Mouse (Mus musculus): ENCODE data around the gene Ccdc177. TPM values are rescaled to one million over a fixed set of nuclear protein-coding genes. Genes with fewer than 3 reads are reported as not detected.

Ccdc177 gene
- polyA plus RNA-seq, 1 experiment = not detected

DNA sequence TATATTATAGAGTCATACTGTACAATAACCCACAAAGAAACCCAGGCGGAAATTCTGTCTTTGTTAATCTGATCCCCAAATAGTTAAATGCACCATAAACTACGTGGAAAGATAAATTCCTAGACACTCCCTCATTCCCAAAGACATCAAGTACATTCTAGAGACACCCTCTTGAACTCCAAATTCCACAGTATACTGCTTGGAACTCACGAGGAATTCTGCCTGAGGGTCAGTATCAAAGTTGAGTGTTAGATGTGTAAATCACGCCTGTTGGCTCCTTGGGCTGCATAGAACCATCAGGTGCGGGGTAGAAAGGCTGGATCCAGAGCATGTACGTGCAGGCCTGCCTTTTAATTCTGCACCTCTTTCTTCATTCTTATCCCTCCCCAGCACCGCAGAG lies 14.3 kb upstream of the Ccdc177 start:
- no peak for DNase-seq
- H3K36me3 ChIP-seq (ENCODE audit: control insufficient read depth, insufficient read depth, low read length) = no peaks in the 10 kb centered on the region
- no peak overlapping the region for H3K27ac ChIP-seq (ENCODE audit: insufficient read depth, low read depth, low read length)
- 51% methylated on average over 7 of the region's 7 CpGs for WGBS
- TF ChIP-seq POLR2A (IDR thresholded peaks at IDR 0.05; ENCODE audit: low read depth, low read length) (no peak), CTCF (conservative IDR thresholded peaks at IDR 0.05; ENCODE audit: insufficient read depth, insufficient read length, low read depth, low read length) (no peak)
- H3K4me3 ChIP-seq (ENCODE audit: insufficient read depth, low read depth, low read length) = no peak overlapping the region
- H3K4me1 ChIP-seq (ENCODE audit: control insufficient read depth, insufficient read depth, low read length) = no peaks in the 10 kb centered on the region
- H3K27me3 ChIP-seq (replicated peaks; ENCODE audit: control insufficient read depth, insufficient read depth, low read length) = no peaks in the 10 kb centered on the region

DNA sequence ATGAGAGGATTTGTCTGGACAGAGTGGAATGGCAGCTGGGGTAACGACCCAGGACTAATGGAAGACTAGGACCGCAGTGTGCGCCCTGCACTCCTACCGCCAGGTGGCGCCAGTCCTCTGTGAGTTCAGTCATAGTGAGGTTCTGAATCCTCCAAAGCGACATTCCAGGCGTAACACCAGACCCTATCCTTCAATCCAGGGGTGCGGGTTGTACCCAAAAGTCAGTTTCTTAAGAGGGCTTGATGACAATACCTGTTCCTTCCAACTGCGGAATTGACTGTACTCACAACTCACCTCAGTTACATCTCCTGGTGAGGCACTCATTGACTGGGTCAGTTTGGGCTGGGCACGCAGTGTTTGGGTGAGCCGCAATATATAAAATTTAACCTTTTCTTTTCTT lies 9.2 kb upstream of the Ccdc177 start:
- no peak overlapping the region for H3K4me3 ChIP-seq (ENCODE audit: insufficient read depth, low read depth, low read length)
- no peak overlapping the region for H3K27ac ChIP-seq (ENCODE audit: insufficient read depth, low read depth, low read length)
- H3K4me1 ChIP-seq (ENCODE audit: control insufficient read depth, insufficient read depth, low read length) = no peaks in the 10 kb centered on the region
- TF ChIP-seq POLR2A (IDR thresholded peaks at IDR 0.05; ENCODE audit: low read depth, low read length) = no peak
- TF ChIP-seq CTCF (conservative IDR thresholded peaks at IDR 0.05; ENCODE audit: insufficient read depth, insufficient read length, low read depth, low read length) = peak; percentile 98; the same call in 1 of the 2 replicates
- 15% methylated on average over 11 of the region's 11 CpGs for WGBS
- H3K27me3 ChIP-seq (replicated peaks; ENCODE audit: control insufficient read depth, insufficient read depth, low read length) = no peaks in the 10 kb centered on the region
- peak; percentile 82 for DNase-seq
- H3K36me3 ChIP-seq (ENCODE audit: control insufficient read depth, insufficient read depth, low read length) = no peaks in the 10 kb centered on the region

GRCm38 (mm10) chr12:80764116-80764515 lies 3.6 kb upstream of the Ccdc177 start:
- TF ChIP-seq POLR2A (IDR thresholded peaks at IDR 0.05; ENCODE audit: low read depth, low read length) = no peak
- no peak for TF ChIP-seq CTCF (conservative IDR thresholded peaks at IDR 0.05; ENCODE audit: insufficient read depth, insufficient read length, low read depth, low read length)
- H3K4me3 ChIP-seq (ENCODE audit: insufficient read depth, low read depth, low read length) = no peak overlapping the region
- no peak overlapping the region for H3K27ac ChIP-seq (ENCODE audit: insufficient read depth, low read depth, low read length)
- no peaks in the 10 kb centered on the region for H3K36me3 ChIP-seq (ENCODE audit: control insufficient read depth, insufficient read depth, low read length)
- peaks cover 3% of the 10 kb centered on the region; the same call in 1 of the 2 replicates for H3K27me3 ChIP-seq (replicated peaks; ENCODE audit: control insufficient read depth, insufficient read depth, low read length)
- 62% methylated on average over 4 of the region's 4 CpGs for WGBS
- no peaks in the 10 kb centered on the region for H3K4me1 ChIP-seq (ENCODE audit: control insufficient read depth, insufficient read depth, low read length)
- DNase-seq = peak; percentile 24

GRCm38 (mm10) chr12:80762982-80763381 lies 2.5 kb upstream of the Ccdc177 start:
- DNase-seq = no peak
- H3K27ac ChIP-seq (ENCODE audit: insufficient read depth, low read depth, low read length) = no peak overlapping the region
- TF ChIP-seq CTCF (conservative IDR thresholded peaks at IDR 0.05; ENCODE audit: insufficient read depth, insufficient read length, low read depth, low read length) (no peak), POLR2A (IDR thresholded peaks at IDR 0.05; ENCODE audit: low read depth, low read length) (no peak)
- WGBS = 78% methylated on average over 5 of the region's 5 CpGs
- no peaks in the 10 kb centered on the region for H3K36me3 ChIP-seq (ENCODE audit: control insufficient read depth, insufficient read depth, low read length)
- H3K4me3 ChIP-seq (ENCODE audit: insufficient read depth, low read depth, low read length) = no peak overlapping the region
- H3K27me3 ChIP-seq (replicated peaks; ENCODE audit: control insufficient read depth, insufficient read depth, low read length) = peaks cover 6% of the 10 kb centered on the region; the same call in 1 of the 2 replicates
- H3K4me1 ChIP-seq (ENCODE audit: control insufficient read depth, insufficient read depth, low read length) = no peaks in the 10 kb centered on the region

DNA sequence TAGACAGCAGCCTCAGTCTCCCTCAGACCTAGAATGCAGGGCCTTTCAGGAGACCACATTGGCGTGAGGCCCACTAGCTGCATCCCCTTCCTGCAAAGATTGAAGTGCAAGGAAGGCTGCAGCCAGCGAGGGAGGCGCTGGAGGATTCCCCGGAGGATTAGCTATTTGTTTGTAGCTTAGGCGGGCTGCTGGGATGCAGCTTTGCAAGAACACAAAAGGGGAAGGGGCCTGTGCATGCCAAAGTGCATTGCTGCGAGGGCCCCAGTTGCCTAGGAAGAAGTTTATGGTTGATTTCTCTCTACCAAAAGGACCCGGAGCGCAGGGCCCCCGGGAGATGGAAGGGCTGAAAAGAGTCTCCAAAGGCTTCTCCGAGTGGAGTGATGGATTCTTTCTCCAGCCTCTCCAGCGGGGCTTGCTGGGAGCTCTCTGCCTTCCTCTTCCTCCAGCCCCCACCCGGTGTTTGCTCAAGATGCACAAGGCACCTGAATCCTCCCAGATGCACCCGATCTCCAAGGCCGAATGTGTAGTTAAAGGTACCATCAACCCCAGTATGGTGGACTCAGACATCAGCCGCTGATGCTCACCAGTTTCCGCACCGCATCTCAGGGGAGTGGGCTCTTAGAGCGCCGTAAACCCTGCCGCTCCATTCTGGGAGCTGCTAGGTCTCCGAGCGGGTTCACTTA lies 633 bp downstream of the Ccdc177 start:
- TF ChIP-seq POLR2A (IDR thresholded peaks at IDR 0.05; ENCODE audit: low read depth, low read length) = no peak
- TF ChIP-seq CTCF (conservative IDR thresholded peaks at IDR 0.05; ENCODE audit: insufficient read depth, insufficient read length, low read depth, low read length) = no peak
- H3K36me3 ChIP-seq (ENCODE audit: control insufficient read depth, insufficient read depth, low read length) = no peaks in the 10 kb centered on the region
- WGBS = 6% methylated on average over 22 of the region's 22 CpGs
- H3K27ac ChIP-seq (ENCODE audit: insufficient read depth, low read depth, low read length) = no peak overlapping the region
- no peaks in the 10 kb centered on the region for H3K4me1 ChIP-seq (ENCODE audit: control insufficient read depth, insufficient read depth, low read length)
- peak overlapping the region; percentile 0; the same call in 1 of the 2 replicates for H3K4me3 ChIP-seq (ENCODE audit: insufficient read depth, low read depth, low read length)
- no peak for DNase-seq
- peaks cover 6% of the 10 kb centered on the region; the same call in 1 of the 2 replicates for H3K27me3 ChIP-seq (replicated peaks; ENCODE audit: control insufficient read depth, insufficient read depth, low read length)

DNA sequence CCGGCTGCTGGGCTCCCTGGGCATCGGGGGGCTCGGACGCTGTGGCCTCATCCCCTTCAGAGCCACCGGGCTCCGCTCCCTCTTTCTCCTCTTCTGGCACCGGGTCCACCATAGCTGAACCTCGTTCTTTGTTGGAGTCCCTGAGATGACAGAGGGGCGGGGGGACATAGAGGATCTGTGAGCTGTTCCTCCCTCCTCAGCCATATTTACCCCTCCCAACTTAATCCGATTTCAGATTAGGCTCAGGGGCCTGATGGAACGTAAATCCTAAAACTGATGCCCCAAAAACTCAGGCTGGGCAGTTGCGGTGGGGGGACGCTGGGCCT lies 1.1 kb downstream of the Ccdc177 start:
- no peaks in the 10 kb centered on the region for H3K4me1 ChIP-seq (ENCODE audit: control insufficient read depth, insufficient read depth, low read length)
- WGBS = 12% methylated on average over 13 of the region's 13 CpGs
- H3K4me3 ChIP-seq (ENCODE audit: insufficient read depth, low read depth, low read length) = no peak overlapping the region
- peaks cover 6% of the 10 kb centered on the region; the same call in 1 of the 2 replicates for H3K27me3 ChIP-seq (replicated peaks; ENCODE audit: control insufficient read depth, insufficient read depth, low read length)
- no peaks in the 10 kb centered on the region for H3K36me3 ChIP-seq (ENCODE audit: control insufficient read depth, insufficient read depth, low read length)
- no peak overlapping the region for H3K27ac ChIP-seq (ENCODE audit: insufficient read depth, low read depth, low read length)
- no peak for TF ChIP-seq POLR2A (IDR thresholded peaks at IDR 0.05; ENCODE audit: low read depth, low read length)
- no peak for TF ChIP-seq CTCF (conservative IDR thresholded peaks at IDR 0.05; ENCODE audit: insufficient read depth, insufficient read length, low read depth, low read length)
- DNase-seq = no peak

DNA sequence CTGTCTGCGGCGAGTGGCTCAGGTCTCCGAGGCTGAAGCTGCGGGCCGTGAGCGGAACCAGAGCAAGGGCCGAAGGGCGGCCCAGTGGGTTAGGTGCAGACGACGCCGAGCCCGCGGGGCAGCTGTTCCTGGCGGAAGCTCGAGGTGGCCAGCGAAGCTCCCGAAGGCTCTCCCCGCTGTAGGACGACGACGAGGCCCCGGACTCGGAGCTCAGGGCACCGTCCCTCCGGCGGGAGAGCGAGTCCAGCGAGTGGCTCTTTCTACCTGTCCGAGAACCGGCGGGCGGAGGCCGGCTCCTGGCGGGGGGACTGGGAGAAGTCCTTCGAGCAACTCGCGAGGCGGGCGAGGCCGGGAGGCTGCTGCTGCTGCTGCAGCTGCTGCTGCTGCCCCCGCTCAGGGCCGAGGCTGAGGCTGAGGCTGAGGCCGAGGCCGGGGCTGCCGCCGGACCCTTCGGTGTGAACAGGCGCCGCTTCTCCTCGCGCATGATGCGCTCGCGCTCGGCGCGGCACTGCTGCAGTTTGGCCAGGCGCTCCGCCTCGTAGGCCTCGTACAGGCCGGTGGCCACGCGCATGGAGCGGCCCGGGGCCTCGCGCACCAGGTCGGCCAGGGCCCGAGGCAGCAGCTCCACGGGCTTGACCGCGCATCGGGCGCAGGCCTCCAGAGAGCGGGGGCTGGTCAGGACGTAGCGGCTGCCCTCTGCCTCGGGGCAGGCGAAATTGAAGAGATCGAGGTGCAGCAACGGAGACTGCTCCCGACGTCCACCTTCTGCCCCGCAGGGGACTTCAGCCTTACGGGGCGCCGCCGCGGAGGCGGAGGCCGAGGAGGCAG lies 1.7 kb downstream of the Ccdc177 start:
- TF ChIP-seq POLR2A (IDR thresholded peaks at IDR 0.05; ENCODE audit: low read depth, low read length) = no peak
- TF ChIP-seq CTCF (conservative IDR thresholded peaks at IDR 0.05; ENCODE audit: insufficient read depth, insufficient read length, low read depth, low read length) = no peak
- 2% methylated on average over 92 of the region's 92 CpGs for WGBS
- no peak overlapping the region for H3K27ac ChIP-seq (ENCODE audit: insufficient read depth, low read depth, low read length)
- DNase-seq = peak; percentile 13
- H3K4me1 ChIP-seq (ENCODE audit: control insufficient read depth, insufficient read depth, low read length) = no peaks in the 10 kb centered on the region
- peaks cover 6% of the 10 kb centered on the region; the same call in 1 of the 2 replicates for H3K27me3 ChIP-seq (replicated peaks; ENCODE audit: control insufficient read depth, insufficient read depth, low read length)
- peak overlapping the region; percentile 46; the same call in 1 of the 2 replicates for H3K4me3 ChIP-seq (ENCODE audit: insufficient read depth, low read depth, low read length)
- H3K36me3 ChIP-seq (ENCODE audit: control insufficient read depth, insufficient read depth, low read length) = no peaks in the 10 kb centered on the region
